Mouse (Mus musculus) layer of hippocampus, adult 9-10 months (tissue): ENCODE measurements at regions not wholly inside any gene's neighbourhood (a gene's known extent, or its start where the extent isn't known, plus 50 kb on each side); places are given as distances from the start of the nearest gene placed in this dataset.

Experiments used
- DNase-seq: peaks from one replicate; pipeline ENCODE4 v3.0.0; 2022; ENCODE audit warnings: low spot score

DNA sequence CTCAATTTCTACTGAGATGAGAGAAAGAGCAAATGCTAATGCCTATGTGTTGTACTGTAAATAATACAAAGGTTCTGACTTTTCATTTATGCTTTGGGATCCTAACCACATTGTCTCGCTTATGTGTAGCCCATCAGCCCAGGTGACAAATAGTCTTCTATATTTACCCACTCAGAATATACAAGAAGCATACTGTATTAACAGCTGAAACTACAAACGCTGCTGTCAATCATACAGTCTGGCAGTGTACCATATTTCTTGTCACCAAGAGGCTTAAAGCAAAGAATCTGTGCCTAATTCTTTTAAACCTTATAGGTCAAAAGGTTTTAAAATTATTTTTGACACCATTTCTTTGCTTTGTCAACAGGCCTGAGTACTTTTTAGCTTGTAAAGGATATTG lies 160.8 kb upstream of the Pitx2 start:
- no peak for DNase-seq

DNA sequence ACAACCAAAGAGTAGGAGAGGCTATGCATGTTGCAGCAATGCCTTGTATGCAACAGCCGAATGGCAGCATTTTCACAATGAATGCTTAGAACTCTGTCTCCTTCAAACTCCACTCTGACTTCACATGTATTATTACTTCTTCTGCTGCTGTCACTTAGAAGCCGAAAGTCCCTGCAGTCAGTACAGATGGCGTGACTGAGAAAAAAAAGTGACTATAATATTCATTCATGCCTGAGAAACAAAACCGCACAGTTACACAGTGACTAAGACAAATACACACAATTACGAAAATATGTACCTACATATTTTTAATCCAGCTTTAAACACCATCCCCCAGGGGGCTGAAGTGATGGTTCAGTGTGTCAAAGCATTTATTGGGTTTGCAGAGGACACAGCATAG lies 154.8 kb upstream of the Pitx2 start:
- no peak for DNase-seq

DNA sequence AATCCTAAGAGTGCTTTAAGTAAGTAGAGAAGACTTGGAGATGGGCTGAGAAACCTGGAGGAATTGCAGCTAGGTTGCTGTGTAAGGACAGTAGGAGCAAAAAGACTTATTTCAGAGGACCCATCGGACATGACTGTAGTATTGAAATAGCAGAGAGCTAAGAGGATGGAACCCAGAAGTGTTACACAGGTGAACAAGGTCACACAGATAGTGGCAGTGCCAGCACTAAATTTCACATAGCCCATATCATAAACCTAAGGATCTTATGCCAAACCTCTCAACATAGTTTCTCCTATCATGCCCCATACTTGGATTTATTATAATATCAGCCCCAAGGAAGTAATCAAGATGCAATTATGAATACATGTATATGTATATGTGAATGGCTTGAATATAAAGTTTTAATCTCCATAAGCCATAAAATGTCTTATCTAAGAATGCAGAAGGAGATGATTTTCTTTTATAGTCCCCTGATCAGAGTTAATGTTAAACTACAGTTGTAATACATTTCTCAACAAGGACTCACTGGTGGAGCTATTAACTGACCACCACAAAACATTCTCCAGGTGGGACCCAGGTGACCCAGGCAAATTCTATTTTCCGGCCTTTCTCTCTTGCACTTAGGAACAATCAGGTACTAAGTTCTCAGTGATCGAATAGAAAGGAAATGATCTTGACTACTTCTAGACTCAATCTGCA lies 149.6 kb upstream of the Pitx2 start:
- DNase-seq, result no peak

DNA sequence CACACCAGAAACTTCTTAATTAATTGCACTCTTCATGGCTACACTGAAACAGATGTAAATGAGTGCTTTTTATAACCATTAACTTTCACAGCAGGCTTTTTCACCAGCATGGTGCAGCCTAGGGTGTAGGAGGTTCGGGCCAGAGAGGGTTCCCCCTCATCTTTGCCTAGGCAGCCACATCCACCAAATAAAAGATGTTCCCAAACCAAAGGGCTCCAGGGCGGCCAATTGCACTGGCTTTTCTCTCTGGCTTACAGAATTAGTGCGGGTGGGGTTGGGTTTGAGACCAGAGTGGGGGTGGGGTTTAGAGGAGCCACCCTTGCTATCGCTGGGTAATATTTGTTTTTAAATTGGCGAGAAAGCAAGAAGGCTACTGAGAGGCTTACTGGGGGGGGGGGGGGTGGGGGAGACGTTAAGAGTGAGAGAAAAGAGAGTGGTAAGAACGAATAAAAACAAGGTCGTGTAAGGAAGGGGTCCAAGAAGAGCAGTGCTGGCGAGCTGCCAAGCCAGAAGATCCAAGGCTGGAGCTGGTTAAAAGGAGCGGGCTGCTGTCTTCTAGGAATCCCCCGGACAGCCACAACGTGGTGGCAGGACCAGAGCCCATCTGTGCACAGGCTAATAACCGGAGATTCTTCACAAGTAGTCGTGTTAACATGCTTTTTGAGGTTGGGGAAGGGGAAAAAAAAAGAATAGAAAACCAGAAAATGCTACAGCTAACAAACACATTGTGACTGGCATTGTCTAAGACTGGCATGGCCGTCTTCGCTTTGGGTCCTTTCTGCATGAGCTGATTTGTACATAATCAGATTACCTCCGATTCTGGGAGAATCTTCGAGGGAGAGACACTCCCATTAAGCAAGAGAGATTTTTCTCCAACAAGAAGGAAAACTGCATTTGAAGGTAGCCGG lies 134.0 kb upstream of the Pitx2 start:
- DNase-seq, result no peak

DNA sequence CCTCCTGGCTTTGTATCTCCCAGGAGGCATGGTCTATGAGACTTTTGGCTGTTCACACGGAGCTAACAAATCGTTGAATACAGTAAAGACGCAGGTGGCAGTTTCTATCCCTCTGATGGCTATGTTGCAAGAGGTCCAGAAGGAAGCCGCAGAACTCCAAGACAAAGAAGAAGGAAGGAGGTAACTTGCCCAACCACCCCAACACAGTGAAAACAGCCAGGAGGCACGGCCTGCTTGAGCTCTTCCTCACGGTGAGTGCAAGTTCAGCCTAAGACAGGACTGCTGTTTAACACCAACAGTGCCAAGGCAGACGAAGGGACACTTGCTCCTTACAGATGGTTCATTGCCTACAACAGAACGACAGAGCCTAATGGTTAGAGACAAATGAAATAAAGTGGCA lies 130.0 kb upstream of the Pitx2 start:
- no peak for DNase-seq

DNA sequence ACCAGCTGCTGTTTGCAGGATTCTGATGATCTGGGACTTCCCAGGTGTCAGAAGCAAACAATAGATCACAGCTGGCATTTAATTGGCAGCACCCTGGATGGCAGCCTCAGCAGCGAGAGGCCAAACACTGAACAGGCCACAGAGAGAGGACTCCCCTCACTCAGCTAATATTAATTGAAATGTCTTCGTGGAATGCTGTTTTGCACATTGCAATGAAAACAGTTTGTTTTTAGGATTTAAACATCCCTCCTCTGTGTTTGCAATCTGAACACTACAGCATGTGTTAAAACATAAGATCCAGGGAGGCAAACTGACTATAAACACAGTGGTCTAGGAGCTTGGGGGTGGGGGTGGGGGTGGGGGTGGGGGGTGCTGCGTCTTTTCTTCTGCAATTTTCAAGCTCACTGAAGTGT lies 129.2 kb upstream of the Pitx2 start:
- no peak for DNase-seq

DNA sequence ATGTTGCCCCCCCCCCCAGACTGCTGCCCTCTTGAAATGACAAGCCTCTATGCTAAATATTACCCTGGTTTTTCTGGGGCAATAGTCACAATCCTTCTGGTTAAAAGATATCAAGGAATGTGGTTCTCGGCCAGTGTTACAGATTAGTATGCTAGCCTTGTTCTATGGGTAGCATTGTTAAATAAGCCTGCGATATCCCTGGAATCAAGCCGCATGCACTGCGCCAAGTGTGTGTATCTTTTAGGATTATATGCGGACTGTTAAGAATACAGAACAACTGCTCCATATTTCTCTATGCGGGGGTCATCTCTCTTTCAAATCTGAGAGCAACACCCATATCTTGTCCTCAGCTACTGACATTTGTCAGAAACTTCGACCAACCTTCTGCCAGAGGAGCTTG lies 128.7 kb upstream of the Pitx2 start:
- DNase-seq, result no peak

DNA sequence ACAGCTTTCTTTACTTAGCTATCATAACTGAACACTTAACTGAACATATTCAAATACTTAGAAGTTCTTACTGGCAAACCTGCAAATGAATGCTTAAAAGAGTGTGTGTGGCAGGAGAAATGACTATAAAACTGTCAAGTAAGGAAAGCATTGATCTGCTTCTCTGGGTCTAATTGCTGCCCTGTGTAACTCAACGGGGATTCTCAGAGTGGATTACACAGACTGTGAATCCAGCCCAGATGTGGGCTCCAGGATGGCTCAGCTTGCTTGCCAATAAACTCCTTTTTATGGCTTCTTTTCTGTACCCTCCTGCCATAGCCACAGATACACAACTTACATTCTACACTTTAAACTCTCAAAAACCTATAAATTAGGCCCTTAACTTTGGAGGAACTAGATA lies 123.3 kb upstream of the Pitx2 start:
- DNase-seq, result no peak

DNA sequence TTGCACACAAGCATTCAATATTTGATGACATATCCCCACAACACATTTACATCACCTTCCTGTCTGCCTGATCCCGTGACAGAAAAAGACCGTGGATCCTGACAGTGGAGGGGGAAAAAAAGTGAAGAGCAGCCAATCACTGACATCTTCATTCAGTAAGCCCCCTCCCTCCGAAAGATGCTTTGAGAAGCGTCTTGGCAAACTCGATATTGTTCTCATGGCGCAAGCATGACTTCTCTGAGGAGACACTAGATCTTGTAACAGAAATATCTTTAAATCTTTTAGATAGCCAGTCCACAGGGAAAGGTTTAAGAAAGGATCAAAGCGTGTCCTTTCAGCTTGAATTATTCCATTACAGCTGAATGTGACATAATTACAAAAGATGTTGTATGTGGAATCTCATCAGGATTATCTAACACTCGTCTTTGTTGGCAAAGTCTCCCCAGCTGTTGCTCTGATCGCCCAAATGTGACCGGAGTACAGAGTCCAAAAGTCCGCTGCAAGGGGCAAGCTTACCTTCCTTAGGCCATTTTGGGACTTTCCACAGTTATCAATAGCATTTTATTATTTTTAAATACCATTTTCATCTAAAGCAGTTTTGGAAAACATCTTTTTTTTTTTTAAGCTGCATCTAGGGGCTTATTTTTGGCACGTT lies 95.8 kb upstream of the Pitx2 start:
- DNase-seq, result no peak

DNA sequence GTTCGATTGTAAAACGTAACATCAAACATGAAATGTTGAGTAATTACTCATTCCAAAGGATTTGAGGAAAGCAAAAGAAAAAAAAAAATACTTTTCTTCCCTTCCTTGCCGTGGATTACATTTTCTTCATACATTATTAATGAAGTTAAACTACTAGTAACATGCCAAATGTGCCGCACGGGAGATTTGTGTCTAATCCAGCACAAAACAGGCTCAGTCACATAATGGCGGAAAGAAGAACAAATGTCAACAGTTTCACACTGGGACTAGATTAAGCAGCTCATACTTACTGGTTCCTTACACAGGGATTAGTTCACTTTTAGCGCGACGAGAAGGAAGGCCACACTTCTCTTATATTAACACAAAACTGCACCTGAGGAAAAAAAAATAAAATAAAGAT lies 94.9 kb upstream of the Pitx2 start:
- DNase-seq, result no peak

DNA sequence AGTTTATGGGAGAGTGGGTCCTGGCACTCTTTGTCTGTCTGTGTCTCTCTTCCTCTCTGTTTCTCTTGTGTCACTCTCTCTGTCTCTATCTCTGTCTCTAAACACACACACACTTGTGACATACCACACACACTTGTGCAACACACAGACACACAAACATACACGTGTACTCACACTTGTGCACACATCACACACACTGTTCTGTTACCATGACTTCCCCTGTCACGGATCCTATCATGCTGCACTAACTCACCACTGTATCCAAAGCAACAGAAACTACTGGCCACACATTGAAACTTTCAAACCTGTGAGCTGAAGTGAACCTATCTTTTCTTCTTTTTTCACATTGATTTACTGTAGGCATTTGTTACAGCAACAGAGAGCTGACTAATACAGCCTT lies 93.5 kb upstream of the Pitx2 start:
- DNase-seq, result no peak

DNA sequence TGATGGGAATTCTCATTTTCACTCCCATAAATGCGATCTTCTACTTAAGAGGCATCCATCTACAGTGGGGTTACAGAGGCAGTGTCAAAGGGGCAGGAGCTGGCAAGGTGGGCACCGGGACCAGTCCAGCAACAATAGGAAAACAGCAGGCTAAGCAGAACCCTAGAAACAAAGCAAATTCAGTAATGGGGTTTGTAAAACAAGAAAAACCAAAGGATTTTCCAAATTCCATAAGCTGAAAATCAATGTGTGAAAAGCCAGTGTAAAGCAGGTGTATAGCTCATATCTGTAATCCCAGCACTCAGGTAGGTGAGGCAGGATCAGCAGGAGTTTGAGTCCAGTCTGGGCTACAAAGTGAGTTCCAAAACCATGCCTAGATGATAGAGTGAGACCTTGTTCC lies 69.2 kb upstream of the Pitx2 start:
- DNase-seq, result no peak

DNA sequence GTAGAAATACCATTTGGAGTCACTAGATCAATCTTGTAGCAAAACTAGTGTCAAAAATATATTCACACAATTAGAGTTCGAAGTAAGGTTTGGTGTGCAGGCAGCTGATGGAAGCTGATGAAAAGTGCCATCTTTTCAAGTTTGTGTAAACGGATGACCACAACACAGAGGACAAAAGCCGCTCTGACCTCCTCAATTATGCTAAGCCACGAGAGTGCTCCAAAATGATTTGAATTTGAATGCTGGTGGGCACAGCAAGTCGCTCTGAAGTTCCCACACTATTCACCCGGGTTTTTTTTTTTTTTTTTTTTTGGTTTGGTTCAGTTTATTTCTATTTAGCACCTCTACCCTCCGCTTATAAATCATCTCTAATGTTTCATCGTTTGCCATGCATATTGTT lies 68.5 kb upstream of the Pitx2 start:
- no peak for DNase-seq

DNA sequence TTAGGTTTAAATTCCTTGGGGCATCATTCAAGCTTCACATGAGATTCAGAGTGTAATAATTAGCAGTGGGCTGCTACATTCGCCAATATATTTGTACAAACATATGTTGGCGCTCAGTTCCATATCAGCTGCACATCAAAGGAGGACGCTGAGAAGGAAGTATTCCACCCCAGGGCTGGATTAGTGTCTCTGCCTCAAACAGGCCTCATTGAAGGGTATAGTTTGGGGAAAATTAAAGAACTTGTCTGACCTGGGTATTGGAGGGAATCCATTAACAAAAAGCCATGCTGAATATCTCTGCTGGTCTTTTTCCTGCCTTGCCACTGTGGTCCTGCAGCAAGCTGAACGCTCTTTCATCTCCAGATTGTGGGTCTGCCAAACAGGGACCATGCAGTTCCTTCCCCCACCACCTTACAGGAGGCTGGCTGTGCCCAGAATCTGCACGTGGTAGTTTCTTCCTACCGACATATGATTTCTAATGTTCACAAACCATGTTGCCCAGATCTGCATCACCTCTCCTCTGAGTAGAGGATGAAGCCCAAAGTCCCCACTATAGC lies 67.7 kb upstream of the Pitx2 start:
- DNase-seq, result no peak
